Mouse (Mus musculus) erythroblast, embryonic 14.5 days (primary cell): Measurements from ENCODE around the gene Best2.

Experiments used
- GATA1 ChIP-seq: IDR thresholded peaks from 2 replicates; pipeline ENCODE4 v1.6.1; 2012; ENCODE audit warnings: low read length, inconsistent platforms, mixed read lengths
- TAL1 ChIP-seq: IDR thresholded peaks from 3 replicates; pipeline ENCODE4 v1.6.1; 2012; ENCODE audit warnings: low read length, inconsistent platforms, mixed read lengths

- TF ChIP-seq GATA1 (no peak), TAL1 (no peak)
These were observed 54.5 kb downstream of the Best2 start for GRCm38 (mm10) chr8:84959811-84960210.
